Mouse (Mus musculus): ENCODE results near the gene Prdm16.

The Prdm16 gene

GRCm38 (mm10) chr4:154541632-154542276, 94.9 kb downstream of the Prdm16 start:
- in situ Hi-C loops (cut with MboI; ENCODE audit: low pct_unique_long_range_greater_than_20kb in 1 of 2, low sequenced_read_pairs in 2 of 2, unreplicated experiment in 1 of 2) = no loop called here

GRCm38 (mm10) chr4:154540671-154541070, 96.0 kb downstream of the Prdm16 start:
- in situ Hi-C loops (cut with MboI; ENCODE audit: low pct_unique_long_range_greater_than_20kb in 1 of 2, low sequenced_read_pairs in 2 of 2, unreplicated experiment in 1 of 2) = no loop called here

GRCm38 (mm10) chr4:154539703-154540102, 97.0 kb downstream of the Prdm16 start:
- in situ Hi-C loops (cut with MboI; ENCODE audit: low pct_unique_long_range_greater_than_20kb in 1 of 2, low sequenced_read_pairs in 2 of 2, unreplicated experiment in 1 of 2) = no loop called here

GRCm38 (mm10) chr4:154538727-154539126, 97.9 kb downstream of the Prdm16 start:
- in situ Hi-C loops (cut with MboI; ENCODE audit: low pct_unique_long_range_greater_than_20kb in 1 of 2, low sequenced_read_pairs in 2 of 2, unreplicated experiment in 1 of 2) = no loop called here

GRCm38 (mm10) chr4:154536110-154536509, 100.6 kb downstream of the Prdm16 start:
- in situ Hi-C loops (cut with MboI; ENCODE audit: low pct_unique_long_range_greater_than_20kb in 1 of 2, low sequenced_read_pairs in 2 of 2, unreplicated experiment in 1 of 2) = no loop called here

GRCm38 (mm10) chr4:154531368-154531767, 105.3 kb downstream of the Prdm16 start:
- in situ Hi-C loops (cut with MboI; ENCODE audit: low pct_unique_long_range_greater_than_20kb in 1 of 2, low sequenced_read_pairs in 2 of 2, unreplicated experiment in 1 of 2) = no loop called here

GRCm38 (mm10) chr4:154530336-154530735, 106.3 kb downstream of the Prdm16 start:
- in situ Hi-C loops (cut with MboI; ENCODE audit: low pct_unique_long_range_greater_than_20kb in 1 of 2, low sequenced_read_pairs in 2 of 2, unreplicated experiment in 1 of 2) = no loop called here

- in situ Hi-C loops (cut with MboI; ENCODE audit: low pct_unique_long_range_greater_than_20kb in 1 of 2, low sequenced_read_pairs in 2 of 2, unreplicated experiment in 1 of 2) = no loop called here
Measured at GRCm38 (mm10) chr4:154527506-154527905, 109.2 kb downstream of the Prdm16 start.

GRCm38 (mm10) chr4:154526351-154526786, 110.3 kb downstream of the Prdm16 start:
- in situ Hi-C loops (cut with MboI; ENCODE audit: low pct_unique_long_range_greater_than_20kb in 1 of 2, low sequenced_read_pairs in 2 of 2, unreplicated experiment in 1 of 2) = no loop called here

GRCm38 (mm10) chr4:154523898-154524297, 112.8 kb downstream of the Prdm16 start:
- in situ Hi-C loops (cut with MboI; ENCODE audit: low pct_unique_long_range_greater_than_20kb in 1 of 2, low sequenced_read_pairs in 2 of 2, unreplicated experiment in 1 of 2) = no loop called here

- in situ Hi-C loops (cut with MboI; ENCODE audit: low pct_unique_long_range_greater_than_20kb in 1 of 2, low sequenced_read_pairs in 2 of 2, unreplicated experiment in 1 of 2) = no loop called here
Measured at GRCm38 (mm10) chr4:154521881-154522676, 114.6 kb downstream of the Prdm16 start.

GRCm38 (mm10) chr4:154519470-154520037, 117.1 kb downstream of the Prdm16 start:
- in situ Hi-C loops (cut with MboI; ENCODE audit: low pct_unique_long_range_greater_than_20kb in 1 of 2, low sequenced_read_pairs in 2 of 2, unreplicated experiment in 1 of 2) = no loop called here

- in situ Hi-C loops (cut with MboI; ENCODE audit: low pct_unique_long_range_greater_than_20kb in 1 of 2, low sequenced_read_pairs in 2 of 2, unreplicated experiment in 1 of 2) = no loop called here
Measured at GRCm38 (mm10) chr4:154517991-154518390, 118.7 kb downstream of the Prdm16 start.

- in situ Hi-C loops (cut with MboI; ENCODE audit: low pct_unique_long_range_greater_than_20kb in 1 of 2, low sequenced_read_pairs in 2 of 2, unreplicated experiment in 1 of 2) = no loop called here
Measured at GRCm38 (mm10) chr4:154516470-154516869, 120.2 kb downstream of the Prdm16 start.

GRCm38 (mm10) chr4:154513664-154514063, 123.0 kb downstream of the Prdm16 start:
- in situ Hi-C loops (cut with MboI; ENCODE audit: low pct_unique_long_range_greater_than_20kb in 1 of 2, low sequenced_read_pairs in 2 of 2, unreplicated experiment in 1 of 2) = no loop called here

GRCm38 (mm10) chr4:154512518-154513090, 124.1 kb downstream of the Prdm16 start:
- in situ Hi-C loops (cut with MboI; ENCODE audit: low pct_unique_long_range_greater_than_20kb in 1 of 2, low sequenced_read_pairs in 2 of 2, unreplicated experiment in 1 of 2) = no loop called here

- in situ Hi-C loops (cut with MboI; ENCODE audit: low pct_unique_long_range_greater_than_20kb in 1 of 2, low sequenced_read_pairs in 2 of 2, unreplicated experiment in 1 of 2) = no loop called here
Measured at GRCm38 (mm10) chr4:154511767-154512166, 124.9 kb downstream of the Prdm16 start.

GRCm38 (mm10) chr4:154506774-154507435, 129.8 kb downstream of the Prdm16 start:
- in situ Hi-C loops (cut with MboI; ENCODE audit: low pct_unique_long_range_greater_than_20kb in 1 of 2, low sequenced_read_pairs in 2 of 2, unreplicated experiment in 1 of 2) = no loop called here

GRCm38 (mm10) chr4:154505313-154505712, 131.4 kb downstream of the Prdm16 start:
- in situ Hi-C loops (cut with MboI; ENCODE audit: low pct_unique_long_range_greater_than_20kb in 1 of 2, low sequenced_read_pairs in 2 of 2, unreplicated experiment in 1 of 2) = no loop called here
